Mouse (Mus musculus) CD4-positive, CD25-positive, alpha-beta regulatory T cell, adult 2 months (primary cell): ENCODE results near the gene Diras1.

ENCODE experiments used
- DNase-seq: peaks from one replicate; pipeline ENCODE4 v3.0.0-alpha.2; 2012; ENCODE audit warnings: low read depth, low spot score

The Diras1 gene

DNA sequence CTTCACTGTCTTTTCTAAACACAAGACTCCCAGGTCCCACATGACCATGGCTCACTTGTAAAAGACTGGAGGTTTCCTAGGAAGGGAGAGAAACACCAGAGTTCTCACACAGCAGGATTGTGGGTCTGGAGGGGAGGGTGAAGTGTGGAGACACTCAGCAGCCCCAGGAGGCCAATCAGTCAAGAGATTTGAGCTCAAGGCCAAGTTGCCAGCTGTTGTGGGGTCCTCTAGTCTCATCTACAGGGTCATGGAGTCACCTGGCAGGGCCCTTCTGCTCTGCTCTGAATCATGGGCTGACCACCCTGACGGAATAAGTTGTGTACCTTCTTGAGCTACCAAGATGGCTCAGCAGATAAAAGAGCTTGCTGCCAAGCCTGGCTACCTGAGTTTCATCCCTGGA lies 51.7 kb downstream of the Diras1 start:
- no peak for DNase-seq

DNA sequence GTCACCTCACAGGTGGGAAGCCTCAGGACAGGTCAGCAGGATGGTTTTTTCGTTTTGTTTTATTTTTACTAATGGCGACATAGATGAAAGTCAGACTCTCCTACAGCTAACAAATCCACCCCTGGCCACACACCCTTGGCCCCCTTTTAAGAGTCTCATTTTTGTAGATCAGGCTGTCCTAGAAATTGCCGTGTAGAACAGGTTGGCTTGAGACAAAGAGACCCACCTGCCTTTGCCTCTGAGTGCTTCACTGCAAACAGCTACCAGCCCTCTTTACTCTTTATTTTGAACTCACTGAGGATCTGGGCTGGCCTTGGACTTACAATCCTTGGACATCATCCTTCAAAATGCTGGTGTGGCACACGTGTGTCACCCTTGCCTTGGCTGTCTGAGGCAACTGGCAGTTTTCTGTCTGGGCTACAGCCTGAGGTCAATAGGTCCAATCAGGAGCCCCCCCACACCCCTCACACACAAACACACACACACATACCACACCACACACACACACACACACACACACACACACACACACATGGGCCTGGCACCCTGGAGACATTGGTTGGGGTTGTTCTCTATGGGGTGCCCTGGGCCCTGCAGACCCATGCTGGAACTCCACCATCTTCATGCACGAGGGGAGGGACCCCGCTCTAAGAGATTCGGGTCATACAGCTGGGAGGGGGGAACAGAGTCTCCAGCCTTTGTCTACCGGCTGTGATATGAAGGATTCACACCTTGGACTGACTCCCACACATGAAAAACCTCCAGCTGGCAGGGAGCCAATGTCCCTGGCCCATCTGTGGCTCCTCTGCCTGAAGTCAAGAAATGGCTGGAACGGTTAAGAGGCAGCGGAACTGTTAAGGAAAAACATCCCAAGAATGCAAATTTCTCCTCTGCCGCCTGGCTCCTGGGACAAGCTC lies 53.1 kb downstream of the Diras1 start:
- no peak for DNase-seq

DNA sequence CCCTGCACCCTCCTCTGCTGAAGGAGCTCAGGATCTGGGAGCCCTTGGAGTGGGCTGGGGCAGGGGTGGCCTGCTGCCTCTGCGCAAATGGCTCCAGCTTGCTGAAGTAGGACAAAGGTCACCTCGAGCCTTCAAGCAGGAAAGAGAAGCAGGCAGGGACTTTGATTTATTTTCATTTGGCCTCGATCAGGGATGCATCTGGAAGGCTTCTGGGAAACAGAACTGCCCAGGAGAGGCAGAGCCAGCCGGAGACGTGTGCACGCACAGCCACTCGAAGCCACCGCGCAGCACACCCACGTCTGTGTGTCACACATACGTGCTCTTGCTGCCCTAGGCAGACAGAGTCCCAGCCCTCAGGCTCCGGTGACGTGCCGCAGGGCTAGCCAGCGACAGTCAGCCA lies 53.9 kb downstream of the Diras1 start:
- no peak for DNase-seq

DNA sequence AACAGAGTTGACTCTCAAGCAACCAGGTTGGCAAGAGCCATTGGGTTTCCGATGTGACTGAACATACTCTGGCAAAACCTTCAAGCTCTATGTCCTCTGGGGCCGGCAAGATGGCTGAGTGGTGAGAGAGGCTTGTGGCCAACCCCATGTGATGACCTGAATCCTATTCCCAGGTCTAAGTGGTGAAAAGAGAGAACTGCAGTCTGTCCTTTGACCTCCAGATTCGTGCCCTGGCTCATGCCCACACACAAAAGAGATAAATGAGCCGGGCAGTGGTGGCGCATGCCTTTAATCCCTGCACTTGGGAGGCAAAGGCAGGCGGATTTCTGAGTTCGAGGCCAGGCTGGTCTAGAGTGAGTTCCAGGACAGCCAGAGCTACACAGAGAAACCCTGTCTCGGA lies 55.3 kb downstream of the Diras1 start:
- no peak for DNase-seq
